7 mouse cellular contexts compared by ENCODE assay signal in the genomic region with DNA sequence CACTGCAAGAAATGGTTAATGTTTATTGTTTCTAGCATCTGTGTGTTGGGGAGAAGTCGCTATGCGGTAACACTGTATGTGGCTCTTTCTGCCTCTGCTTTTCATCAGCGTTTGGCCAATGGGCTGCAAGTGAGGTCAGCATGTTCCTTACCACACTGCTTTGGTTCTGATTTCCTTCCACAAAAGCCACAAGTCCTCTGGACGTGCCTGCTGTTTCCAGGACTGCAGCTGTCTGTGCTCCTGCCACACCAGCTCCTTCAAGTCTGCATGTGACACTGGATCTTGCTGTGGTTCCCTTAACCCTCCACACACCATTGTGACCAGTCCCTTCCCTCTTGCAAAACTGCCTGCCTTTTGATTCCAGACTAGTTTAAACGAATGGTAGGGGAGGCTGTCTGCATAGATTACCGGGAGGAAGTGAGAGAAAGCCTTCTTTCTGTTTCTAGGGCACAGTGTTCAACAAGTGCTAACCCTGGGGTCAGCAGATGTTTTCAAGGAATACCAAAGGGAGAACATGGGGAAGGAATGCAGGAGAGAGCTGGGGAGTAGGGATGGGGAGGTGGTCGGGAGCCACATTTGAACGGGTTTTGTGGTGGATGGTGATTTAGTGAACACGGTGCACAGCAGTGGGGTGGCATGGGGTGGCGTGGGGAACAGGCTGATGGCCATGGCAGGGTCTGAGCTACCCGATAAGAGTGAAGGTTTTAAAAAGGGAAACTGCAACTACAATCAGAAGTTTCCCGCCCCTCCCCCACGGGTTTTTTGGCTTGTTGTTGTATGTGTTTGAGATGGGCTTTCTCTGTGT. TPM values are rescaled to one million over a fixed set of nuclear protein-coding genes. Genes with fewer than 3 reads are reported as not detected.
A peak's percentile ranks its signal among the peaks of the same experiment; 100 is the strongest.
DNase-seq lines count a peak whose midpoint lies in the region; ATAC-seq and TF ChIP-seq lines count a peak whose summit lies in the region.

No protein-coding gene starts in this region.

- H3K4me1 ChIP-seq in forebrain, embryonic 10.5 days: peaks cover 56% of the 10 kb centered on the region
- H3K4me1 ChIP-seq in hindbrain, embryonic 10.5 days (replicated peaks): peaks cover 53% of the 10 kb centered on the region
- H3K4me1 ChIP-seq in limb, embryonic 13.5 days: peaks cover 36% of the 10 kb centered on the region
- peaks cover 35% of the 10 kb centered on the region for H3K4me1 ChIP-seq in midbrain, embryonic 12.5 days
- no peaks in the 10 kb centered on the region; the same call in 1 of the 2 replicates for H3K4me1 ChIP-seq in stomach, postnatal 0 days (replicated peaks; ENCODE audit: control insufficient read depth, insufficient read depth)

- peak; percentile 58; the same call in 1 of the 2 replicates for ATAC-seq in limb, embryonic 13.5 days (ENCODE audit: low FRiP score, low read depth)
- ATAC-seq in midbrain, embryonic 12.5 days (ENCODE audit: low FRiP score, low read depth): peak; percentile 32; the same call in 1 of the 2 replicates
- ATAC-seq in stomach, postnatal 0 days (ENCODE audit: low FRiP score, low TSS enrichment): peak; percentile 65; the same call in 1 of the 2 replicates

- peak; percentile 71 for DNase-seq in CD4-positive, CD25-positive, alpha-beta regulatory T cell, adult 2 months (ENCODE audit: low read depth, low spot score)
- peak; percentile 29 for DNase-seq in Muller cell, postnatal 12 days (ENCODE audit: inconsistent ontology term)
- peak; percentile 59 for DNase-seq in forebrain, embryonic 10.5 days (ENCODE audit: extremely low spot score, low spot score)
- peak; percentile 69 for DNase-seq in hindbrain, embryonic 10.5 days (ENCODE audit: low spot score)
- no peak for DNase-seq in stomach, postnatal 0 days (ENCODE audit: low spot score)

- WGBS in forebrain, embryonic 10.5 days: 13% methylated on average over 13 of the region's 13 CpGs
- WGBS in hindbrain, embryonic 10.5 days: 9% methylated on average over 13 of the region's 13 CpGs
- WGBS in limb, embryonic 13.5 days: 7% methylated on average over 13 of the region's 13 CpGs
- WGBS in midbrain, embryonic 12.5 days: 7% methylated on average over 13 of the region's 13 CpGs
- 22% methylated on average over 13 of the region's 13 CpGs for WGBS in stomach, postnatal 0 days

- 0 out of 2 replicates have a peak overlapping the region, but pooled peaks have one; percentile 4 for H3K9ac ChIP-seq in limb, embryonic 13.5 days
- peak overlapping the region; percentile 49; the same call in 1 of the 2 replicates for H3K9ac ChIP-seq in midbrain, embryonic 12.5 days (replicated peaks)
- no peak overlapping the region for H3K9ac ChIP-seq in stomach, postnatal 0 days (ENCODE audit: low read length)

- peak overlapping the region; percentile 47 for H3K4me3 ChIP-seq in forebrain, embryonic 10.5 days
- peak overlapping the region; percentile 46 for H3K4me3 ChIP-seq in hindbrain, embryonic 10.5 days
- H3K4me3 ChIP-seq in limb, embryonic 13.5 days: no peak overlapping the region
- H3K4me3 ChIP-seq in midbrain, embryonic 12.5 days: no peak overlapping the region
- no peak overlapping the region for H3K4me3 ChIP-seq in stomach, postnatal 0 days (ENCODE audit: low read depth, low read length)

- no peak for TF ChIP-seq EP300 in stomach, postnatal 0 days (optimal IDR thresholded peaks at IDR 0.05)

- H3K27ac ChIP-seq in forebrain, embryonic 10.5 days: peak overlapping the region; percentile 98
- H3K27ac ChIP-seq in hindbrain, embryonic 10.5 days: peak overlapping the region; percentile 97
- peak overlapping the region; percentile 95 for H3K27ac ChIP-seq in limb, embryonic 13.5 days
- H3K27ac ChIP-seq in midbrain, embryonic 12.5 days (replicated peaks): peak overlapping the region; percentile 99
- peak overlapping the region; percentile 5 for H3K27ac ChIP-seq in stomach, postnatal 0 days (replicated peaks)

- no peaks in the 10 kb centered on the region for H3K27me3 ChIP-seq in forebrain, embryonic 10.5 days (ENCODE audit: poor library complexity, severe bottlenecking)
- H3K27me3 ChIP-seq in hindbrain, embryonic 10.5 days (ENCODE audit: insufficient read depth, poor library complexity, severe bottlenecking): no peaks in the 10 kb centered on the region
- no peaks in the 10 kb centered on the region for H3K27me3 ChIP-seq in limb, embryonic 13.5 days
- H3K27me3 ChIP-seq in midbrain, embryonic 12.5 days: no peaks in the 10 kb centered on the region
- H3K27me3 ChIP-seq in stomach, postnatal 0 days (ENCODE audit: control insufficient read depth, insufficient read depth, low read length): no peaks in the 10 kb centered on the region

- TF ChIP-seq CTCF in stomach, postnatal 0 days (IDR thresholded peaks at IDR 0.05; ENCODE audit: low read depth): no peak

- no peaks in the 10 kb centered on the region for H3K36me3 ChIP-seq in forebrain, embryonic 10.5 days (replicated peaks)
- no peaks in the 10 kb centered on the region for H3K36me3 ChIP-seq in hindbrain, embryonic 10.5 days
- H3K36me3 ChIP-seq in limb, embryonic 13.5 days: no peaks in the 10 kb centered on the region
- no peaks in the 10 kb centered on the region for H3K36me3 ChIP-seq in midbrain, embryonic 12.5 days
- H3K36me3 ChIP-seq in stomach, postnatal 0 days (ENCODE audit: control insufficient read depth, insufficient read depth, low read length): no peaks in the 10 kb centered on the region

- peak overlapping the region; percentile 64 for H3K4me2 ChIP-seq in limb, embryonic 13.5 days (replicated peaks)
- peak overlapping the region; percentile 49 for H3K4me2 ChIP-seq in midbrain, embryonic 12.5 days (replicated peaks)
- peak overlapping the region; percentile 1; the same call in 1 of the 2 replicates for H3K4me2 ChIP-seq in stomach, postnatal 0 days (replicated peaks; ENCODE audit: low read depth)

- H3K9me3 ChIP-seq in forebrain, embryonic 10.5 days: no peaks in the 10 kb centered on the region
- H3K9me3 ChIP-seq in hindbrain, embryonic 10.5 days: no peaks in the 10 kb centered on the region
- H3K9me3 ChIP-seq in limb, embryonic 13.5 days: no peaks in the 10 kb centered on the region
- no peaks in the 10 kb centered on the region for H3K9me3 ChIP-seq in midbrain, embryonic 12.5 days
- H3K9me3 ChIP-seq in stomach, postnatal 0 days (ENCODE audit: control insufficient read depth, low read length): no peaks in the 10 kb centered on the region

RNA-seq across cellular contexts. Expression of gene Gng2, which starts 7.9 kb away (rescaled TPM):
- polyA plus RNA-seq in forebrain, embryonic 10.5 days (2016; fragmentation: Nextera tagmentation; extraction: Ambion mirVana): 81.0 and 86.1 TPM in 2 replicates
- polyA plus RNA-seq in hindbrain, embryonic 10.5 days (2016; fragmentation: Nextera tagmentation; extraction: Ambion mirVana): 105 and 141 TPM in 2 replicates
- 62.1 and 71.6 TPM in 2 replicates for polyA plus RNA-seq in limb, embryonic 13.5 days (2015; fragmentation: Nextera tagmentation; extraction: Ambion mirVana)
- 186 and 195 TPM in 2 replicates for polyA plus RNA-seq in midbrain, embryonic 12.5 days (2016; fragmentation: Nextera tagmentation; extraction: Ambion mirVana)
- polyA plus RNA-seq in stomach, postnatal 0 days (2015; fragmentation: Nextera tagmentation; extraction: Ambion mirVana): 17.1 and 17.7 TPM in 2 replicates

Comparison
In these comparisons a context has a peak if more than half of its experiments do, and no peak if none do; other contexts are left out.
1. H3K27ac ChIP-seq: peak in every context shown above with its lines; median percentile 99 in midbrain, embryonic 12.5 days; 98 in forebrain, embryonic 10.5 days; 97 in hindbrain, embryonic 10.5 days; 95 in limb, embryonic 13.5 days; 5 in stomach, postnatal 0 days.
2. H3K4me3 ChIP-seq: peak in forebrain, embryonic 10.5 days (single experiment) and hindbrain, embryonic 10.5 days (single experiment); none in limb, embryonic 13.5 days (single experiment), midbrain, embryonic 12.5 days (single experiment) and stomach, postnatal 0 days (single experiment).
3. H3K4me2 ChIP-seq: peak in every context shown above with its lines; median percentile 64 in limb, embryonic 13.5 days; 49 in midbrain, embryonic 12.5 days; 1 in stomach, postnatal 0 days.
4. Peak in every context shown above with its lines, with median percentiles within 50 percentile points of each other: ATAC-seq.